Mouse (Mus musculus) heart, postnatal 36 days (tissue): ENCODE measurements around the gene Map3k14. TPM values are rescaled to one million over a fixed set of nuclear protein-coding genes. Genes with fewer than 3 reads are reported as not detected.

Source experiments
- DNase-seq, 2 experiments: peaks; one replicate each; pipeline ENCODE4 v3.0.0; 2021 to 2022
- intact Hi-C: fragments of 180-260 bp; cut with DNase I; formaldehyde crosslinking; loops from one replicate; pipeline ENCODE4 v1.15.1; 2025
- total RNA-seq, 2 experiments: library from RNA; stranded (reverse); gene quantifications; 2 replicates each; pipeline ENCODE4 v1.2.3; 2021

The Map3k14 gene
- total RNA-seq, 2 experiments from 2014 or later = 3.3 to 3.8 TPM

DNA sequence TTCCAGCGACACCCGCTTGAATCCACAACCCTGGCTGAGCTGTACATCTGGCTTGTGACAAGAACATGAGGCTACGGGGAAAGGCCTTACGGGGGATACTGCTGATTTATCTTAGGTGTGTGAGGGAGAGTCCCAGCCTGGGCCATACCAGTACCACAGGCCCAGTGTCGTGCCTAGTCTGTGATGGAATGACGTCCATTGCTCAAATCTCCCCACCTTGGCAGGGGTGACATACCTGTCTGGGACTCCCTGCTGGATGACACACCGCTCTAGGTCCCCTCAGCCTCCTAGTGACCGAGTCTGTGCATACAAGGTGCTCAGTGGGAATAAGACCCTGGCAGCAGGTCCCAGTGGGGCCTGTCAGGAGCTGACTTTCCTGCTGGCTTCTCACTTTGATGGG is 88.5 kb downstream of the Map3k14 start:
- intact Hi-C loops = no loop called here
- no peak for DNase-seq

- intact Hi-C loops = no loop called here
- no peak for DNase-seq
These were observed 89.3 kb downstream of the Map3k14 start for GRCm38 (mm10) chr11:103177815-103178485.

GRCm38 (mm10) chr11:103177216-103177615 is 90.1 kb downstream of the Map3k14 start:
- no peak for DNase-seq
- intact Hi-C loops = no loop called here

DNA sequence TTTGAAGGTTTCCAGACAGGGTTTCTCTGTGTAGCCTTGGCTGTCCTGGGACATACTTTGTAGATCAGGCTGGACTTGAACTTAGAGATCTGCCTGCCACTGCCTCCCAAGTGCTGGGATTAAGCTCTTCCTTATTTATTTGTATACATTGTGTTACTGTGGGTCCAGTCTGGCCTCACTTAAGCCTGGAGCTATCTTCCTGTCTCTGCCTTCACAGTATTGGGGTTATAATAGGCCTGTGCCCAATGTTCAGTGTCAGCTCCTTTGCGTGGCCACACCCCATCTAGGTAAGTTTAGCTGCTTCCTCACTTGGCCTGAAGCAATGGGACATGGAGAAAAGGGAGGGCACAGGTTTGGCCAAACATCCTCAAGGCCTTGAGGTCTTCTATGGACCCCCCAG is 90.8 kb downstream of the Map3k14 start:
- intact Hi-C loops = no loop called here
- DNase-seq = no peak

DNA sequence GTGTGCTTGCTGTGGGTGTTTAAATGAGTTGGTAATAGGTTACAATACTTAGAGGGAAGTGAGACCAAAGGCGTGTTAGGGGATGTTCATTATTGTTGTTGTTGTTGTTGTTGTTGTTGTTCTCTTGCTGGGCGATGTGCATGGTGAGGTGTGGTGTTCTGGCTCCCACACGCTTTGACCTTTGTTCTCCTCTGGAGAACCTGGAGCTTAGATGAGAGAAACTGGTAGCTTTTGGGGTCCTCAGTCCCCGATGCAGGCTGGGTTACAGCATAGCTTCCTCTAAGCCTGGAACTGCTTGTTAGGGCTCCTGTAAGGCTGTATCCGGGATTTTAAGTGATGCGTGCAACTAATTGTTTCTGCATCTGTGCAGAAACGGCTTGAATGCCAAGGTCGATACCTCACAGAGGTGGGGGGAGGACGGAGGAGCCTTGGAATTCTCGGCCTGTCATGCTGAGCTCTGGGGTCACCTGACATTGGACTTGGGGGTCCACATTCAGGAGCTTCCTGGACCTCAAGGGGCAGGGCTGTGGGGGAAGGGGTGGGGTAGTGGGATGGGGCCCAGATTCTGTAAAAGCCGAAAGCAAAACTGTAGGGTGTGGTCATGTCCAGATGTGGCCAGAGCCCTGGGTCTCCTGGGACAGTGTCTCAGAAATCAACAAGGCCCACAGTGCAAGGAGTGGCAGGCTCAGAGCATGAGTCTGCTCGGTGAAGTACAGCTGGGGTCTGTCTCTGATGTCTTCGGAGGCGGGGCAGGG is 91.4 kb downstream of the Map3k14 start:
- peak; percentile 52 to 62 for DNase-seq
- intact Hi-C loops = no loop called here

DNA sequence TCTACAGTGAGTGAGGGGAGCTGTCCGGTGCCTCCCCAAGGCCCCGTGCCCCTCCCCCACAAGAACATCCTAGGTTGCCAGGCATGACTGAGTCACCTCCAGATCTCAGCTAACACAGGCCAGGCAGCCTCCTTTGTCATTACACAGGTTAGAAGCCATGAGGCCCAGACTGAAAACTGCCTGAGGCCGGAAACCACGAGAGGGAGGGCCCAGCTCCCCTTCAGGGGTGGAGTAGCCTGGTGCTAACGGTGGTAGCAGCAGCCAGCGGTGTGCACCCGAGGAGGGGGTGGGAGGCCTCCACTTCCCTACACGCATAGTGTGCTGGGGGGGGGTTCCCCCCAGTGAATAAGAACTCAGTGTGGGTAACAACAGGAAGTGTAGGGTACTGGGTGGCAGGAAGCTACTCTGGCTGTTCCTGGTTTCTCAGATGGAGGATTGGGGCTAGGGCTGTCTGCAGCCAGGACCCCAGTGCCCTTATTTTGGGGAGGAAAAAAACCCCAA is 92.3 kb downstream of the Map3k14 start:
- intact Hi-C loops = loop anchor here (5.0 kb wide), 1 partner anchor 237 kb away; the partner anchor contains the start of gene Plekhm1
- peak in 1 of 2 experiments; percentile 62 for DNase-seq

- no peak for DNase-seq
- intact Hi-C loops = loop anchor here (5.0 kb wide), 1 partner anchor 238 kb away; the partner anchor contains the start of gene Plekhm1
These were observed 92.8 kb downstream of the Map3k14 start for GRCm38 (mm10) chr11:103174411-103174832.

DNA sequence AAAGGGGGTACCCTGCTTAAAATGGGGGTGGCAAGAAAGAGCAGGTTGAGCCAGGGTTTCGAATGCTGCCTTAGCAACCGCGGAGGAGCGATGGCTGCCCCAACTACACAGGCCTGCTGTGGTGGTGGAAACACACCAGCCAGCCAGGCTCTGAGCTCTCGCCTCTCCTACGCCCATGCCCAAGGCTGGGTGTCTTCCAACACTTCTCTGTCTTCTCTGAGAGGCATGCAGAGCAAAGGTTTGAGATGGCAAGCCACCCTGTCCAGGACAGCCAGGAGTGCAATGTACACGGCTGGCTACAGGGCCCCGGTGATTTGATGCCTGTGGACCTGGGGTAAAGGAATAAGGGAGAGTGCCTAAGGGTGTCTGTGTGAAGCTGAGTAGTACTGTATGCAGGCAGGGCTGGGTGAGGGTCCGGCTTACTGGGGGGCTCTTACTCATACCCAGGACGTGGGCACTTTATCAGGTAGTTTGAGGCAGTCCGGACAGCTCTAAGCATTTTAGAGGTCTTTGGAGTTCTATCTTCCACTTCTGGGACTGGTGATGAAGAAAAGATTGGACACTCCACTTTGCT is 93.4 kb downstream of the Map3k14 start:
- intact Hi-C loops = loop anchor here (5.0 kb wide), 1 partner anchor 238 kb away; the partner anchor contains the start of gene Plekhm1
- no peak for DNase-seq

DNA sequence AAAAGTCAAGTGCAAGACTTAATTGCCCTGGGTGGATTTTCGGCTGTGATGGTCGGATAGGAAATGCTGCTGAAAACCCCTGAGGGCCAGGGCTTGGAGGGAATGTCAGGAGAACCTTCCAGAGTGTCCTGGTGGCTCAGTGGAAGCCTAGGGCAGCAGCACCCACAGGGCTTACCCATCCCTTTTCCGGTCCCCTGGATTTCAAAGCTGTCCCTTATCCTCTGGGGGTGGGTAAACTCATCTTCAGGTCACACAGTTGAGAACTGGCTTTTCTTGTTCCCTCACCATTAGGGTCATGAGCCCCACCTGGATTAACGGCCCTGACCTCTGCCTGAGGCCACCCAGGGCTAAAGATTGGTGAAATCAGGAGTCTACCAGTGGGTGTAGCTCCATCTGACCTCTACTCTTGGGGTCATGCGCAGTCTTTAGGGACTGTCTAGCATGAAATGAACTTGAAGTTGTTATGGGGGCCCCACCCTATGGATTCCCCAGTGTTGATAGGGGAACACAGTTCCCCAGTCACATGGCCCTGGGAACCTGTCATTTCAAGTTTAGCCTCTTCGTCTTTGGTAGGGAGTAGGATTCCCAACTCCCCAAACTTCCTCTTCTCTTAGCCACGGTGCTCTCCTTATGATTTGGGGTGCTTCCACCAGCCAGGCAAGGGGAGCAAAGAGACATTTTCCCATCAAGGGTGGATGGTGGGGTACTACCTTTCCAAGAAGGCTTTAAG is 94.1 kb downstream of the Map3k14 start:
- no peak for DNase-seq
- intact Hi-C loops = loop anchor here (5.0 kb wide), 1 partner anchor 239 kb away; the partner anchor contains the start of gene Plekhm1

DNA sequence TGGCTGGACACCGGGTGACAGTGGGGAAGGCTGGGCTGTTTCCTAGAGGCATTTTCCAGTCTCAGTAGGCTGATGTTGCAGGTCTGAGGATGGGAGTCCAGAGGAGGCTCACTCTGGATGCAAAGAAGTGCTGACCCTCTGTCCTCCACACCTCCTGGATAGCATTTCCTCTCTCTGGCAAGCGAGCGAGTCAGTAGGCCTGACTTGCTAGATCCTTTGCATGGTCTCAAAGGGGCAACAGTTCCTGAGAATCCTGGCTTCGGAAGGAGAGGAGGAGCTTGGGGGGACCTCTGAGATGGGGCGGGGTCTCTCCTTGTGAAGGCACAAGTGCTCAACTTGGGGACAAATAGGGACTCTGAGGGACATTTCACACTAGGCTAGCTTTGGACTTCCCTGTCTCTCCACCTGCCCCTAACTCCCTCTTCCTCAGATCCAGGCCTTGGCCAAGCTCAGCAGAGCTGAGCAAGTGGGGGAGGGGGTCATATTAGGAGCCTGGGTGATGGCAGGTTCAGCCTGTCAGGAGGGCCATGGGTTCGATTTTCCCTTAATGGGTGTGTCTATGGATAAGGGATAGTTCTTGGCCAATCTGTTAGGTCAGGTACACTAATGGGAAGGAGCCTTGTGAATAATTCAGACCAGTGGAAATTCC is 94.8 kb downstream of the Map3k14 start:
- no peak for DNase-seq
- intact Hi-C loops = loop anchor here (5.0 kb wide), 1 partner anchor 240 kb away; the partner anchor contains the start of gene Plekhm1

DNA sequence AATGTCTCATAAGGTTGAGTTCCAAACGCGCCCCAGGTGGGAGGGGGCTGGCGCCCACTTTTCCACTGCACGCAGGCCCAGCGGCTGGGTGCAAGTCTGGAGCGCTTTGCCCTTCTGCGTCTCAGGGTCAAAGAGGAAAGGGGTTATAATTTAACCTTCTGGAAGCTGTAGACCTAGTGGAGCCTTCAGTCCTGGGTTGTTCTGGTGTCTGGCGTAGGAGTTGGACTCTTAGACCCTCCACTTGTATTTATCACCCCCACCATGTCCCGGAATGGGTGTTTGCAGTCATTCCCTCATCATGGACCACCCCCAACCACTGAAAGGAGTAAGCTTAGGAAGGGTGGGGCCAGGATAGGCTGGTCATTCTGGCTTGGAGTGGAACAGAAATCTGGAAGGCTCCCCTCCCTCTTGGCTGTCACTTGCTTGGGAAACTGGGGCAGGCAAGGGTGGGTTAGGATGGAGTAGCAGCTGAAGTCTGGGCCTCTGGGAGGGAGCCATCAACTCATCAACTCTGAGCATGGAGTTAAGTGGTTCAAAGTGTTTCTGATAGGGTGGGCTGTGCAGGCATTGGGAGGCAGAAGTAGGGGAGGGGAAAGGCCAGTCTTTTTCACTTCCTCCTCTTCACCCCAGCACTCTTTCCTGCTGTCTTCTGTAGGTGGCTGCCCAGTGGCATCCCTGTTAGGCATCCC is 95.4 kb downstream of the Map3k14 start:
- intact Hi-C loops = loop anchor here (5.0 kb wide), 1 partner anchor 240 kb away; the partner anchor contains the start of gene Plekhm1
- DNase-seq = peak in 1 of 2 experiments; percentile 56

GRCm38 (mm10) chr11:103171286-103171620 is 96.0 kb downstream of the Map3k14 start:
- DNase-seq = no peak
- intact Hi-C loops = loop anchor here (5.0 kb wide), 1 partner anchor 241 kb away; the partner anchor contains the start of gene Plekhm1

GRCm38 (mm10) chr11:103170494-103171285 is 96.6 kb downstream of the Map3k14 start, which contains the start of gene Fmnl1:
Gene Fmnl1, plus strand, starts transcription at chr11:103171107.
- intact Hi-C loops = loop anchor here (5.0 kb wide), 1 partner anchor 242 kb away; the partner anchor contains the start of gene Plekhm1

DNA sequence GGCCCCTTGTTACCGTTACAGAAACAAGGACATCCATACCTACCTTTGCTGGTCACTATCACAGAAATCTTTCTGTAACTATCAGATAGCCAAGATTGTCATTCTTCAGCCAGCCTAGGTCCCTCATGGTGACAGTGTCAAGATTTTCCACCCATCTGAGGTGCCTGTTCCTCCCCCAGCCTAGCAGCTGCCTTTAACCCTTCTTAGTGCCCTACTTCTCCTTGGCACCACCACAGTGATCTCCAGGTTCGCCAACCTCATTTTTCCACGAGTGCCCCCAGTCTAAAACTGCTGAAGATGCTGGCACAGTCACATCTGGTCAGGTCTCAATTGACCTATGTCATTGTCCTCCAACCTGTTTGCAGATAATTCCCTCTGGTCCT is 97.2 kb downstream of the Map3k14 start:
- intact Hi-C loops = loop anchor here (5.0 kb wide), 1 partner anchor 242 kb away; the partner anchor contains the start of gene Plekhm1
- no peak for DNase-seq

More at GRCm38 (mm10) chr11:103170494-103171285, 96.6 kb downstream of the Map3k14 start, which contains the start of gene Fmnl1:
- DNase-seq = peak; percentile 68 to 73
